Mouse (Mus musculus) stomach, embryonic 14.5 days (tissue): ENCODE measurements around the gene Cpeb3. TPM values are rescaled to one million over a fixed set of nuclear protein-coding genes. Genes with fewer than 3 reads are reported as not detected.
A peak's percentile ranks its signal among the peaks of the same experiment; 100 is the strongest.

Source experiments
- ATAC-seq: fragments of 200-750 bp; cut with Nextera tagmentation; 2 replicates; pipeline ENCODE4 v1.8.0; 2017; ENCODE audit warnings: low read depth, moderate TSS enrichment; ENCODE audit not compliant: insufficient number of reproducible peaks, insufficient read depth, low FRiP score
- H3K27ac ChIP-seq: fragments of 300-500 bp; sonication (generic); 2 replicates; pipeline ENCODE4 v1.5.1; 2014; ENCODE audit warnings: mild to moderate bottlenecking, low read length, moderate library complexity, mixed read lengths
- H3K27me3 ChIP-seq: fragments of 300-500 bp; sonication (generic); 2 replicates; pipeline ENCODE4 v1.6.1; 2014; ENCODE audit warnings: low read length, control low read depth, mixed read lengths; ENCODE audit not compliant: control insufficient read depth, insufficient read depth
- H3K36me3 ChIP-seq: fragments of 300-500 bp; sonication (generic); 2 replicates; pipeline ENCODE4 v1.6.1; 2014; ENCODE audit warnings: mild to moderate bottlenecking, control low read depth, low read length, moderate library complexity, mixed read lengths; ENCODE audit not compliant: control insufficient read depth, insufficient read depth
- H3K4me1 ChIP-seq: fragments of 300-500 bp; sonication (generic); 2 replicates; pipeline ENCODE4 v1.6.1; 2014; ENCODE audit warnings: low read length, control low read depth, mixed read lengths; ENCODE audit not compliant: control insufficient read depth, insufficient read depth
- H3K4me2 ChIP-seq: fragments of 300-500 bp; sonication (generic); replicated peaks from 2 replicates; pipeline ENCODE4 v1.6.1; 2014; ENCODE audit warnings: low read depth, low read length, control low read depth
- H3K4me3 ChIP-seq: fragments of 300-500 bp; sonication (generic); 2 replicates; pipeline ENCODE4 v1.5.1; 2014; ENCODE audit warnings: low read depth, low read length, control low read depth
- H3K9ac ChIP-seq: fragments of 300-500 bp; sonication (generic); replicated peaks from 2 replicates; pipeline ENCODE4 v1.6.1; 2014; ENCODE audit warnings: low read depth, mild to moderate bottlenecking, control low read depth, low read length, moderate library complexity, mixed read lengths
- H3K9me3 ChIP-seq: fragments of 300-500 bp; sonication (generic); 2 replicates; pipeline ENCODE4 v1.6.1; 2016; ENCODE audit warnings: low read depth, low read length, control low read depth; ENCODE audit not compliant: control insufficient read depth
- WGBS: fragments of 180-500 bp; shearing (Covaris S2); extraction: QIAGEN DNeasy Blood & Tissue Kit; methylation state at CpG from one replicate; pipeline ENCODE4 v1.1.7; 2014; 5-methylcytosine and 5-hydroxymethylcytosine counted together
- polyA plus RNA-seq: library from polyadenylated mRNA; unstranded; fragments of >200 nt; fragmentation: Nextera tagmentation; extraction: Ambion mirVana; gene quantifications from 2 replicates; pipeline ENCODE4 v1.2.1, GENCODE M21; 2014

The Cpeb3 gene
- polyA plus RNA-seq, 1 experiment from 2014 or later = 0.91 TPM

- WGBS = 3% methylated on average over 26 of the region's 26 CpGs
- Histone ChIP-seq H3K36me3 (no peaks in the 10 kb centered on the region), H3K27me3 (no peaks in the 10 kb centered on the region), H3K4me3 (peak overlapping the region; percentile 36), H3K9me3 (no peaks in the 10 kb centered on the region; the same call in 1 of the 2 replicates), H3K27ac (no peak overlapping the region), H3K9ac (peak overlapping the region; percentile 10; the same call in 1 of the 2 replicates), H3K4me2 (peak overlapping the region; percentile 54), H3K4me1 (0 out of 2 replicates have a peak, but pooled peaks cover 2% of the 10 kb centered on the region)
- peak; percentile 88 for ATAC-seq
These were observed 190.0 kb downstream of the Cpeb3 start for GRCm38 (mm10) chr19:37018411-37018810.

DNA sequence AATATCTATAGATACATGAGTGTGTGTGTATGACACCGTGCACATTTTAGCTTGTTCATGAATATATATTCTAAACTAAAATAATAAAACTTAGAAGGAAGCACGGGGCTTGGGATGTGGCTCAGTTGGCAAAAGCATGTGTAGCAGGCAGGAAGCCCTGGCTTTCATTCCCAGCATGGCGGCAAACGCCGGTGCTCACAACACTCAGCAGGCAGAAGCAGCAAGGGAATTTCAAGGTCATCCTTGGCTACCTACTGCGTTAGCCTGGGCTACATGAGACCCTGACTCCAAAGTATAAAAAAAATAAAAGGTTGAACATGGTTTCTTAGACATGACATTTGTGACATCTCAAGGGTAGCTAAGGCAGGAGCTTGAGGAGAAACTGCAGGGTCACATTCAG lies 191.5 kb downstream of the Cpeb3 start:
- no peak for ATAC-seq
- no peak overlapping the region for H3K27ac ChIP-seq
- whole genome bisulfite sequencing = 89% methylated on average over 6 of the region's 6 CpGs
- H3K27me3 ChIP-seq = no peaks in the 10 kb centered on the region
- no peak overlapping the region for H3K4me3 ChIP-seq
- no peaks in the 10 kb centered on the region; the same call in 1 of the 2 replicates for H3K9me3 ChIP-seq
- H3K4me2 ChIP-seq = no peak overlapping the region
- H3K36me3 ChIP-seq = peaks cover 3% of the 10 kb centered on the region; the same call in 1 of the 2 replicates
- 0 out of 2 replicates have a peak, but pooled peaks cover 2% of the 10 kb centered on the region for H3K4me1 ChIP-seq
- H3K9ac ChIP-seq = no peak overlapping the region

GRCm38 (mm10) chr19:37014173-37014939 lies 194.0 kb downstream of the Cpeb3 start:
- Histone ChIP-seq H3K4me2 (no peak overlapping the region), H3K36me3 (peaks cover 26% of the 10 kb centered on the region), H3K4me3 (no peak overlapping the region), H3K27me3 (no peaks in the 10 kb centered on the region), H3K9ac (no peak overlapping the region), H3K4me1 (0 out of 2 replicates have a peak, but pooled peaks cover 2% of the 10 kb centered on the region), H3K27ac (no peak overlapping the region), H3K9me3 (no peaks in the 10 kb centered on the region; the same call in 1 of the 2 replicates)
- ATAC-seq = no peak
- WGBS = 78% methylated on average over 8 of the region's 8 CpGs

DNA sequence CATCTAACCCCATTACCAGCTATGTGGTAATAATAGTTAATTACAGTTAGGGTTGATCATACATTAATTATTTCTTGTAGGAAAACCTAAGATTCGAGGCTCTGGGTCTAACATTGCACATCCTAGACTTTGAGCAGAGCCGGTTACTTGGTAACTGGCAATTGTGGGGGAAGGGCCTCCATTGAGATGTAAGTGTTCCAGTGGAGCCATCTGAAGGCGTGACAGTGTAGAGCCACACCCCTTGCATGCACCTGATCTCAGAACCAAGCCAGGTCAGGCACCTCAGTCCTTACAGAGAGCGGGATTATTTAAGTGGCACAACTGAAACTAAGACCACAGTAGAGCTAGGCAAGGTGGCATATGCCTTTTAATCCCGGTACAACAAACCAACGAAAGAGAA lies 194.9 kb downstream of the Cpeb3 start:
- Histone ChIP-seq H3K9ac (no peak overlapping the region), H3K36me3 (peaks cover 33% of the 10 kb centered on the region), H3K4me2 (no peak overlapping the region), H3K9me3 (no peaks in the 10 kb centered on the region; the same call in 1 of the 2 replicates), H3K27ac (no peak overlapping the region), H3K4me3 (no peak overlapping the region), H3K4me1 (0 out of 2 replicates have a peak, but pooled peaks cover 2% of the 10 kb centered on the region), H3K27me3 (no peaks in the 10 kb centered on the region)
- ATAC-seq = no peak
- 92% methylated on average over 6 of the region's 6 CpGs for WGBS

- H3K27me3 ChIP-seq = no peaks in the 10 kb centered on the region
- no peaks in the 10 kb centered on the region for H3K4me1 ChIP-seq
- no peak overlapping the region for H3K27ac ChIP-seq
- peaks cover 49% of the 10 kb centered on the region for H3K36me3 ChIP-seq
- WGBS = 89% methylated on average over 3 of the region's 3 CpGs
- H3K9ac ChIP-seq = no peak overlapping the region
- no peak for ATAC-seq
- no peak overlapping the region for H3K4me2 ChIP-seq
- H3K4me3 ChIP-seq = no peak overlapping the region
- H3K9me3 ChIP-seq = no peaks in the 10 kb centered on the region
These were observed 198.5 kb downstream of the Cpeb3 start for GRCm38 (mm10) chr19:37009878-37010281.

DNA sequence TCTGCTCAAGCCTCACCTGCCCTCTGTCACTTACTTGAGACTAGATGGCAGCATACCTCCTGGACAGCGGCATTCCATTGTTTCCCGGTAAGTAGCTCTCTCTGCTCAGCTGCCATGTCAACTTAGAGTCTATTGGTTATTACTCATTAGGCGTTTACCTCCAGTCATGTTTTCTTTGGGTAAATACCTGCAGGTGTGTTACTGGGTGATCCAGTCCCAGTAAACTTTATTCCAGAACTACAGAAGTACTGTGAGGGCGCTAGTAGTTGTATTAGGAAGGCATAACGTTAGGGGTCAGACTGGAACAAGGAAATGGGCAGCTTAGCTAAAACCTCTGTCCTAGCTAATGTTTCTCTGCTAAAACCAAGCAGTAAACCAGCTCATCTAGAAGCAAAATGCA lies 203.8 kb downstream of the Cpeb3 start:
- 77% methylated on average over 5 of the region's 5 CpGs for WGBS
- no peak overlapping the region for H3K4me2 ChIP-seq

More for the DNA sequence above, 203.8 kb downstream of the Cpeb3 start:
- Histone ChIP-seq H3K4me1 (no peaks in the 10 kb centered on the region), H3K36me3 (peaks cover 49% of the 10 kb centered on the region), H3K9me3 (no peaks in the 10 kb centered on the region), H3K27me3 (no peaks in the 10 kb centered on the region), H3K4me3 (no peak overlapping the region), H3K27ac (no peak overlapping the region), H3K9ac (no peak overlapping the region)
- ATAC-seq = no peak

Other genes with a start within 250 kb of the Cpeb3 start
- 91.4 and 97.8 TPM in 2 replicates for gene March5, start 1.1 kb downstream of the Cpeb3 start, polyA plus RNA-seq
- 49.0 and 55.7 TPM in 2 replicates for gene Ide, start 129.3 kb upstream of the Cpeb3 start, polyA plus RNA-seq
- gene Kif11, start 167.8 kb upstream of the Cpeb3 start, polyA plus RNA-seq = 63.7 and 69.7 TPM in 2 replicates
- 8.2 and 12.3 TPM in 2 replicates for gene Hhex, start 226.2 kb upstream of the Cpeb3 start, polyA plus RNA-seq